Mouse (Mus musculus) CH12.LX (cell line): Measurements from ENCODE around the gene Slc9a3r1. TPM values are rescaled to one million over a fixed set of nuclear protein-coding genes. Genes with fewer than 3 reads are reported as not detected.

Experiments used
- DNase-seq: peaks from one replicate; pipeline ENCODE4 v3.0.0-alpha.2; 2013; ENCODE audit errors: extremely low read depth
- H3K27ac ChIP-seq: 2 replicates; pipeline ENCODE4 v1.5.1; 2012; ENCODE audit warnings: low read depth, mild to moderate bottlenecking, control low read depth, moderate library complexity; ENCODE audit not compliant: insufficient read depth
- H3K27me3 ChIP-seq: replicated peaks from 2 replicates; pipeline ENCODE3; 2012; ENCODE audit warnings: inconsistent platforms
- H3K36me3 ChIP-seq, 2 experiments: replicated peaks in 1 of 2; 2 replicates each; pipeline versions ENCODE3 to v1.6.1; 2012; ENCODE audit warnings: inconsistent platforms in 1 of 2, low read length in 1 of 2, mild to moderate bottlenecking in 1 of 2, mixed read lengths in 1 of 2, moderate library complexity in 1 of 2; ENCODE audit not compliant: control insufficient read depth in 1 of 2, insufficient read depth in 1 of 2
- H3K4me1 ChIP-seq, 2 experiments: 2 replicates each; pipeline ENCODE4 v1.6.1; 2012; ENCODE audit warnings: inconsistent platforms in 1 of 2, moderate library complexity in 1 of 2; ENCODE audit not compliant: insufficient read depth in 2 of 2, control insufficient read depth in 1 of 2
- H3K4me2 ChIP-seq: 2 replicates; pipeline ENCODE4 v1.6.1; 2012; ENCODE audit warnings: low read depth, mild to moderate bottlenecking, control low read depth; ENCODE audit not compliant: poor library complexity, insufficient read depth, severe bottlenecking
- H3K4me3 ChIP-seq, 3 experiments: fragments of 150-350 bp in 1 of 3; sonication (generic) in 1 of 3; replicated peaks in 1 of 3; 2 replicates each; pipeline versions ENCODE3 to v1.5.1; 2011 to 2012; ENCODE audit warnings: low read depth in 2 of 3, low read length in 2 of 3, mild to moderate bottlenecking in 2 of 3, moderate library complexity in 2 of 3, control low read depth in 1 of 3, improper control_type of control experiment in 1 of 3, inconsistent platforms in 1 of 3, mixed read lengths in 1 of 3; ENCODE audit not compliant: poor library complexity in 1 of 3
- H3K79me2 ChIP-seq: replicated peaks from 2 replicates; pipeline ENCODE4 v1.6.1; 2012; ENCODE audit warnings: mild to moderate bottlenecking, moderate library complexity; ENCODE audit not compliant: control insufficient read depth, poor library complexity, insufficient read depth, severe bottlenecking; ENCODE audit errors: extremely low read depth
- H3K9ac ChIP-seq: 2 replicates; pipeline ENCODE4 v1.6.1; 2012; ENCODE audit warnings: low read depth, mild to moderate bottlenecking, control low read depth, moderate library complexity; ENCODE audit not compliant: insufficient read depth
- H3K9me3 ChIP-seq: replicated peaks from 2 replicates; pipeline ENCODE3; 2012; ENCODE audit warnings: low read length, inconsistent platforms, mixed read lengths
- BHLHE40 ChIP-seq: IDR thresholded peaks from 2 replicates; pipeline ENCODE4 v1.6.1; 2011; ENCODE audit warnings: mild to moderate bottlenecking, low read depth, low read length, improper control_type of control experiment
- CHD1 ChIP-seq: IDR thresholded peaks from 2 replicates; pipeline ENCODE4 v1.6.1; 2012; ENCODE audit warnings: low read depth, low read length, improper control_type of control experiment, inconsistent platforms
- CHD2 ChIP-seq: IDR thresholded peaks from 2 replicates; pipeline ENCODE4 v1.6.1; 2011; ENCODE audit warnings: low read length, improper control_type of control experiment
- CTCF ChIP-seq, 2 experiments: IDR thresholded peaks in 1 of 2; conservative IDR thresholded peaks in 1 of 2; 2 replicates each; pipeline ENCODE4 v1.5.1; 2011 to 2012; ENCODE audit warnings: low read depth in 2 of 2, low read length in 2 of 2, improper control_type of control experiment in 1 of 2, inconsistent platforms in 1 of 2, mild to moderate bottlenecking in 1 of 2, moderate library complexity in 1 of 2
- E2F4 ChIP-seq: IDR thresholded peaks from 2 replicates; pipeline ENCODE4 v1.6.1; 2011; ENCODE audit warnings: low read depth, low read length, improper control_type of control experiment; ENCODE audit not compliant: insufficient replicate concordance
- ELF1 ChIP-seq: IDR thresholded peaks from 2 replicates; pipeline ENCODE4 v1.6.1; 2014; ENCODE audit warnings: low read depth, mild to moderate bottlenecking, inconsistent platforms, low read length, improper control_type of control experiment
- EP300 ChIP-seq: IDR thresholded peaks from 2 replicates; pipeline ENCODE4 v1.6.1; 2011; ENCODE audit warnings: low read length, improper control_type of control experiment
- ETS1 ChIP-seq: conservative IDR thresholded peaks from 2 replicates; pipeline ENCODE4 v1.6.1; 2012; ENCODE audit warnings: low read depth, mild to moderate bottlenecking, inconsistent platforms, low read length, improper control_type of control experiment, moderate library complexity
- GABPA ChIP-seq: IDR thresholded peaks from 2 replicates; pipeline ENCODE4 v1.6.1; 2012; ENCODE audit warnings: low read depth, low read length, improper control_type of control experiment, inconsistent platforms; ENCODE audit not compliant: insufficient replicate concordance
- HCFC1 ChIP-seq: IDR thresholded peaks from 2 replicates; pipeline ENCODE4 v1.6.1; 2012; ENCODE audit warnings: low read depth, mild to moderate bottlenecking, inconsistent platforms, low read length, improper control_type of control experiment
- IRF4 ChIP-seq: IDR thresholded peaks from 2 replicates; pipeline ENCODE4 v1.6.1; 2014; ENCODE audit warnings: low read depth, mild to moderate bottlenecking, inconsistent platforms, low read length, improper control_type of control experiment
- JUN ChIP-seq: IDR thresholded peaks from 2 replicates; pipeline ENCODE4 v1.6.1; 2011; ENCODE audit warnings: low read depth, mild to moderate bottlenecking, low read length, improper control_type of control experiment, moderate library complexity; ENCODE audit not compliant: insufficient read depth
- JUND ChIP-seq: conservative IDR thresholded peaks from 2 replicates; pipeline ENCODE4 v1.6.1; 2011; ENCODE audit warnings: low read depth, low read length, improper control_type of control experiment
- KAT2A ChIP-seq: IDR thresholded peaks from 2 replicates; pipeline ENCODE4 v1.6.1; 2012; ENCODE audit warnings: low read length, improper control_type of control experiment, inconsistent platforms; ENCODE audit not compliant: insufficient replicate concordance
- MAFK ChIP-seq: IDR thresholded peaks from 2 replicates; pipeline ENCODE4 v1.6.1; 2011; ENCODE audit warnings: low read length, improper control_type of control experiment; ENCODE audit not compliant: insufficient replicate concordance
- MAX ChIP-seq: IDR thresholded peaks from 2 replicates; pipeline ENCODE4 v1.6.1; 2011; ENCODE audit warnings: low read length, improper control_type of control experiment
- MAZ ChIP-seq: IDR thresholded peaks from 2 replicates; pipeline ENCODE4 v1.6.1; 2012; ENCODE audit warnings: low read depth, mild to moderate bottlenecking, inconsistent platforms, low read length, improper control_type of control experiment, moderate library complexity
- MEF2A ChIP-seq: IDR thresholded peaks from 2 replicates; pipeline ENCODE4 v1.6.1; 2014; ENCODE audit warnings: low read depth, mild to moderate bottlenecking, inconsistent platforms, low read length, improper control_type of control experiment, borderline replicate concordance
- MXI1 ChIP-seq: IDR thresholded peaks from 2 replicates; pipeline ENCODE4 v1.6.1; 2011; ENCODE audit warnings: mild to moderate bottlenecking, low read depth, low read length, improper control_type of control experiment
- MYC ChIP-seq: IDR thresholded peaks from 2 replicates; pipeline ENCODE4 v1.6.1; 2011; ENCODE audit warnings: low read depth, mild to moderate bottlenecking, improper control_type of control experiment, low read length
- NELFE ChIP-seq: IDR thresholded peaks from 2 replicates; pipeline ENCODE4 v1.6.1; 2011; ENCODE audit warnings: low read depth, low read length, improper control_type of control experiment
- NRF1 ChIP-seq: IDR thresholded peaks from 2 replicates; pipeline ENCODE4 v1.6.1; 2014; ENCODE audit warnings: low read depth, mild to moderate bottlenecking, inconsistent platforms, low read length, improper control_type of control experiment, moderate library complexity
- PAX5 ChIP-seq: IDR thresholded peaks from 2 replicates; pipeline ENCODE4 v1.6.1; 2012; ENCODE audit warnings: low read length, inconsistent platforms, mixed read lengths
- POLR2A ChIP-seq: IDR thresholded peaks from 2 replicates; pipeline ENCODE4 v1.6.1; 2011; ENCODE audit warnings: low read depth, mild to moderate bottlenecking, improper control_type of control experiment, low read length
- POLR2AphosphoS2 ChIP-seq: IDR thresholded peaks from 2 replicates; pipeline ENCODE4 v1.6.1; 2011; ENCODE audit warnings: low read depth, low read length, improper control_type of control experiment
- RAD21 ChIP-seq: IDR thresholded peaks from 2 replicates; pipeline ENCODE4 v1.6.1; 2011; ENCODE audit warnings: low read depth, mild to moderate bottlenecking, low read length, improper control_type of control experiment, moderate library complexity
- RCOR1 ChIP-seq: conservative IDR thresholded peaks from 2 replicates; pipeline ENCODE4 v1.6.1; 2012; ENCODE audit warnings: low read depth, mild to moderate bottlenecking, inconsistent platforms, low read length, improper control_type of control experiment
- SIN3A ChIP-seq: IDR thresholded peaks from 2 replicates; pipeline ENCODE4 v1.6.1; 2012; ENCODE audit warnings: low read length, improper control_type of control experiment, inconsistent platforms
- SMC3 ChIP-seq: IDR thresholded peaks from 2 replicates; pipeline ENCODE4 v1.6.1; 2011; ENCODE audit warnings: low read depth, low read length, improper control_type of control experiment
- TBP ChIP-seq: conservative IDR thresholded peaks from 2 replicates; pipeline ENCODE4 v1.6.1; 2011; ENCODE audit warnings: low read depth, low read length, improper control_type of control experiment
- TCF12 ChIP-seq: IDR thresholded peaks from 2 replicates; pipeline ENCODE4 v1.6.1; 2014; ENCODE audit warnings: low read depth, mild to moderate bottlenecking, inconsistent platforms, low read length, improper control_type of control experiment
- UBTF ChIP-seq: IDR thresholded peaks from 2 replicates; pipeline ENCODE4 v1.6.1; 2012; ENCODE audit warnings: low read depth, mild to moderate bottlenecking, inconsistent platforms, low read length, improper control_type of control experiment, moderate library complexity
- USF1 ChIP-seq: IDR thresholded peaks from 2 replicates; pipeline ENCODE4 v1.6.1; 2014; ENCODE audit warnings: low read depth, mild to moderate bottlenecking, inconsistent platforms, low read length, improper control_type of control experiment
- USF2 ChIP-seq: conservative IDR thresholded peaks from 2 replicates; pipeline ENCODE4 v1.6.1; 2011; ENCODE audit warnings: low read depth, low read length, improper control_type of control experiment
- ZC3H11A ChIP-seq: IDR thresholded peaks from 2 replicates; pipeline ENCODE4 v1.6.1; 2012; ENCODE audit warnings: low read depth, mild to moderate bottlenecking, inconsistent platforms, low read length, improper control_type of control experiment
- ZKSCAN1 ChIP-seq: IDR thresholded peaks from 2 replicates; pipeline ENCODE4 v1.6.1; 2012; ENCODE audit warnings: low read depth, inconsistent platforms, low read length, improper control_type of control experiment, borderline replicate concordance
- ZMIZ1 ChIP-seq: IDR thresholded peaks from 2 replicates; pipeline ENCODE4 v1.6.1; 2012; ENCODE audit warnings: low read depth, mild to moderate bottlenecking, inconsistent platforms, low read length, improper control_type of control experiment
- ZNF384 ChIP-seq: IDR thresholded peaks from 2 replicates; pipeline ENCODE4 v1.6.1; 2012; ENCODE audit warnings: low read depth, low read length, improper control_type of control experiment, inconsistent platforms
- dilution Hi-C: fragments of 300-500 bp; cut with MboI; formaldehyde crosslinking; loops from 2 replicates; pipeline ENCODE4 v1.14.3; 2020; ENCODE audit warnings: low sequenced_read_pairs; ENCODE audit not compliant: extremely low pct_unique_long_range_greater_than_20kb, extremely low pct_ligation_motif_present
- in situ Hi-C: fragments of 300-500 bp; cut with MboI; formaldehyde crosslinking; loops from 3 replicates; pipeline ENCODE4 v1.14.3; 2019; ENCODE audit warnings: low sequenced_read_pairs, low pct_ligation_motif_present, low pct_unique_long_range_greater_than_20kb, mixed read lengths
- polyA plus RNA-seq: library from polyadenylated mRNA; unstranded; fragments of >175 nt; gene quantifications from 2 replicates; pipeline ENCODE4 v1.2.1, GENCODE M21; 2012; ENCODE audit warnings: low read depth; ENCODE audit not compliant: insufficient read length
- total RNA-seq, 2 experiments: library from RNA; depleted of rRNA; stranded (reverse); fragments of 300-350 nt in 1 of 2; fragments of >200 nt in 1 of 2; gene quantifications; 2 replicates each; pipeline ENCODE4 v1.2.3; 2012 to 2014

Slc9a3r1 gene
- total and polyA plus RNA-seq, 3 experiments: 51.9 to 69.0 (median 63.7) TPM

DNA sequence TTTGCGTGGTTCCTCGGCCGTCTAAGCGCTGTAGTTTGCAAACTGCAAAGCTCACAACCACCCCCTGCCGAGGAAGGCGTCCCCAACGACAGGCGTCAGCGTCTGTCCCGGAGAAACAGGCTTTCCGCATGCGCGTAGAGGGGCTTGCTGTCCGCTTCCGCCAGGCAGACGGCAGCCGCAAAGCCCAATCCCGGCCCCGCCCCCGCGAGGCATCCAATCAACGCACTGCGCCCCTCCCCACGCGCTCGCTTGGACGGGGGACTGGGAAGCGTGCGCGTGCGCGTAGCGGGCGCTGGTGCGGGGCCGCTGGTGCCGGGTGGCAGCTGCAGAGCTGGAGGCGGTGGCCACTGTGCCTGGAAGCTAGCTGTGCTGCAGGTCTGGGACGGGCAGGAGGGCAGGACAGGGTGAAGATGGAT is 24.1 kb downstream of the Slc9a3r1 start, which contains the start of gene Tmem104:
Gene Tmem104 (plus strand): TSS at position 264 of the 416 bp plus-strand sequence.
- Histone ChIP-seq H3K9me3 (no peaks in the 10 kb centered on the region), H3K27me3 (no peaks in the 10 kb centered on the region), H3K4me2 (peak within 1 kb of the TSS; percentile 83), H3K27ac (peak within 1 kb of the TSS; percentile 57), H3K4me1 (peaks cover 12 to 44% of the 10 kb centered on the region in 2 experiments), H3K36me3 (peaks cover 29 to 60% of the 10 kb centered on the region in 2 experiments), H3K9ac (peak within 1 kb of the TSS; percentile 73), H3K79me2 (no peaks in the 10 kb centered on the region; the same call in 1 of the 2 replicates), H3K4me3 (peak within 1 kb of the TSS; percentile 71 to 94 (median 82))
- TF ChIP-seq E2F4 (no peak), MEF2A (peak; percentile 79), MYC (no peak), ZKSCAN1 (no peak), TBP (no peak), JUN (no peak), BHLHE40 (peak; percentile 32), EP300 (no peak), MAX (0 out of 2 replicates have a peak, but pooled peaks have one; percentile 69), ELF1 (peak; percentile 100), CHD1 (no peak), ETS1 (no peak), RAD21 (peak; percentile 16), GABPA (peak; percentile 44; the same call in 1 of the 2 replicates), RCOR1 (no peak), ZMIZ1 (no peak; the same call in 1 of the 2 replicates), USF1 (peak; percentile 27; the same call in 1 of the 2 replicates), UBTF (no peak), CTCF (conservative IDR thresholded peaks at IDR 0.05 in 1 of 2, IDR thresholded peaks at IDR 0.05 in 1 of 2; ENCODE audit: low read depth in 2 of 2, low read length in 2 of 2) (peak in 1 of 2 experiments; percentile 39; a peak in 2 of 4 replicates), PAX5 (no peak), TCF12 (peak; percentile 83), ZC3H11A (no peak), NRF1 (peak; percentile 95), IRF4 (peak; percentile 51; the same call in 1 of the 2 replicates), SMC3 (peak; percentile 38; the same call in 1 of the 2 replicates), MAZ (peak; percentile 90), KAT2A (peak; percentile 92; the same call in 1 of the 2 replicates), NELFE (peak; percentile 88), ZNF384 (no peak), POLR2AphosphoS2 (0 out of 2 replicates have a peak, but pooled peaks have one; percentile 22), POLR2A (peak; percentile 89), CHD2 (peak; percentile 69), JUND (no peak), SIN3A (peak; percentile 98), HCFC1 (peak; percentile 95), MXI1 (peak; percentile 94), MAFK (no peak), USF2 (no peak)
- peak; percentile 100 for DNase-seq
- dilution Hi-C loops (no loop called here), in situ Hi-C loops (no loop called here)
